Mouse (Mus musculus): ENCODE data around the gene Igsf11. TPM values are rescaled to one million over a fixed set of nuclear protein-coding genes. Genes with fewer than 3 reads are reported as not detected.

Gene Igsf11
- total RNA-seq, 2 experiments from 2014 or later = 38.7 to 46.0 TPM

DNA sequence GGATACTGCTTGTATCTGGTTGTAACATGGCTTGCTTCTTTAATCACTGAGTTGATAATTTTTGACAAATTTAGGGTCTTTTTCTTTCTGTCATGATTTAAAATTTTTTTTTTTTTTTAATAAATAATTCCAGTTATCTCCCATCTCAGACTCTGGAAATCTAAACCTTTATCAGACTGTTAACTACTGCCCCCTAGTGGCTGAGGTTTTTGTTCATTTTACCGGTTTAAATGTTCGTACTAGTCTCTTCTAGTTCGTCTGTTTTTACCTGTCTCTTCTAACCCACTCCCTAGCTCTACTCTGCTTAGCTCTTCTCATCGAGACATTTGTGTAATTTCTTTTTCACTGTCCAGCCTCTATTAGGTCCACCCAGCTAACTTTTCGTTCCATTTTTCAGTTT is 170.1 kb downstream of the Igsf11 start:
- DNase-seq (ENCODE audit: extremely low spot score in 1 of 2, low spot score in 1 of 2) = peak in 1 of 2 experiments; percentile 47

DNA sequence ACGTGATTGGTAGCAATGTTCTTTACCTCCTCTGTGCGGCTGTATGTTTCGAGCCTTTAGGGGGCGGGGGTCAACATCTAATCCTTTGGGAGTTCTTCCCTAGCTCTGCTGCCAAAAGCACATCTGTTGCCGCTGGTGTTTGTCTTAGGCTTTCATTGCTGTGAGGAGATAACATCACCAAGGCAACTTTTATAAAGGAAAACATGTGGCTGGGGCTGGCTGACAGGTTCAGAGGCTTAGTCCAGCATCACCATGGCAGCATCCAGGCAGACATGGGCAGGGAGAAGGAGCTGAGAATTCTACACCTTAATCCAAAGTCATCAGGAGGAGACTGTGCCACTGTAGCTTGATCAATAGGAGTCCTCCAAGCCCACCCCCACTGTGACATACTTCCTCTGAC is 173.1 kb downstream of the Igsf11 start:
- no peak for DNase-seq (ENCODE audit: extremely low spot score in 1 of 2, low spot score in 1 of 2)

DNA sequence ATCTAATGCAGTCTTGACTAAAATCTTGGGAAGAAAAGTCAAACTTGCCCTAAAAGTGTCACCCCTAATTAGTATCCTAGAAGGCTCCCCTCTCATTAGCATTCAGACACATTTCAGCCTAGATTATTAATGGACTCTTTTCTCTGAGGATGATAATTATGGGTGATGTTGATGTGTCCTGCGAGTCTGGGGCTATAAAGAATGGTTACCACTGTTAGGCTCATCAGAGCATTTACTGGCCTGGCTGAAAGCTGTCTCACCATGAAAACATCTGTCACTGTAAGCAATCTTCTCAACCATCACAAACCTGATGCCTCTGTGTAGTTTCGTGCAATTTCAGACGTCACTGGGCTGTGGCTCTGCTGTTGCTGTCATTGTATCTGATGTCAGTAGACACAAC is 179.0 kb downstream of the Igsf11 start:
- DNase-seq (ENCODE audit: extremely low spot score in 1 of 2, low spot score in 1 of 2) = no peak

Other genes starting within 250 kb of the Igsf11 start
- gene Arhgap31, start 179.4 kb upstream of the Igsf11 start, total RNA-seq (2021) = 10 to 100 TPM; 18.1 to 18.7 TPM
- gene B4galt4, start 150.4 kb upstream of the Igsf11 start, total RNA-seq (2021) = 10 to 100 TPM; 32.9 to 34.2 TPM
- 1 to 10 TPM; 1.2 to 1.6 TPM for gene Upk1b, start 92.3 kb upstream of the Igsf11 start, total RNA-seq (2021)
- gene 4930435E12Rik, start 63.9 kb upstream of the Igsf11 start, total RNA-seq (2021) = not detected

All from layer of hippocampus, postnatal 25 days (tissue).